Mouse (Mus musculus) ovary, postnatal 36 days (tissue): ENCODE measurements around the gene Ipo11.
"Not testable (repeated sequence)": the region's sequence is repeated elsewhere in the genome, so short reads cannot be mapped to it uniquely, and the experiment has no call there.

Experiments used
- DNase-seq: peaks from one replicate; pipeline ENCODE4 v3.0.0; 2022; ENCODE audit warnings: low spot score, mixed read lengths

Ipo11 gene

GRCm38 (mm10) chr13:106936256-106937137 lies at the start of gene Ipo11:
Gene Ipo11 (minus strand): TSS chr13:106936958.
- peak; percentile 85 for DNase-seq

GRCm38 (mm10) chr13:106961496-106961895 lies 24.7 kb upstream of the Ipo11 start:
- DNase-seq: no peak

- DNase-seq: no peak
These were observed 23.8 kb upstream of the Ipo11 start for GRCm38 (mm10) chr13:106960557-106960956.

GRCm38 (mm10) chr13:106958286-106958685 lies 21.5 kb upstream of the Ipo11 start:
- no peak for DNase-seq

GRCm38 (mm10) chr13:106957554-106957953 lies 20.8 kb upstream of the Ipo11 start:
- DNase-seq: no peak

GRCm38 (mm10) chr13:106954880-106955279 lies 18.1 kb upstream of the Ipo11 start:
- no peak for DNase-seq

GRCm38 (mm10) chr13:106947583-106947982 lies 10.8 kb upstream of the Ipo11 start:
- no peak for DNase-seq

- DNase-seq: peak; percentile 95
These were observed 10.1 kb upstream of the Ipo11 start, which contains the start of gene Dimt1 for GRCm38 (mm10) chr13:106946594-106947540. Gene Dimt1 (plus strand): TSS chr13:106947127.

GRCm38 (mm10) chr13:106945518-106945917 lies 8.8 kb upstream of the Ipo11 start:
- no peak for DNase-seq

- no peak for DNase-seq
These were observed 6.0 kb upstream of the Ipo11 start for GRCm38 (mm10) chr13:106942721-106943120.

- DNase-seq: no peak
These were observed 4.6 kb upstream of the Ipo11 start for GRCm38 (mm10) chr13:106941211-106941976.

GRCm38 (mm10) chr13:106937138-106937472 lies 347 bp upstream of the Ipo11 start:
- DNase-seq: no peak

GRCm38 (mm10) chr13:106935871-106936255 lies 895 bp downstream of the Ipo11 start:
- no peak for DNase-seq

- peak; percentile 50 for DNase-seq
These were observed 7.6 kb downstream of the Ipo11 start for GRCm38 (mm10) chr13:106929201-106929600.

GRCm38 (mm10) chr13:106928296-106928695 lies 8.5 kb downstream of the Ipo11 start:
- DNase-seq: no peak

GRCm38 (mm10) chr13:106925921-106926320 lies 10.8 kb downstream of the Ipo11 start:
- DNase-seq: not testable (repeated sequence)

GRCm38 (mm10) chr13:106918322-106919050 lies 18.3 kb downstream of the Ipo11 start:
- no peak for DNase-seq

GRCm38 (mm10) chr13:106913125-106913736 lies 23.5 kb downstream of the Ipo11 start:
- no peak for DNase-seq

- no peak for DNase-seq
These were observed 26.7 kb downstream of the Ipo11 start for GRCm38 (mm10) chr13:106910096-106910495.

GRCm38 (mm10) chr13:106907273-106907672 lies 29.5 kb downstream of the Ipo11 start:
- no peak for DNase-seq

GRCm38 (mm10) chr13:106905154-106905553 lies 31.6 kb downstream of the Ipo11 start:
- DNase-seq: not testable (repeated sequence)
